Mouse (Mus musculus): Measurements from ENCODE around the gene Rad51d.

Rad51d gene

GRCm38 (mm10) chr11:82889524-82890341 is 681 bp downstream of the Rad51d start:
- peak in 1 of 2 experiments; percentile 49 for DNase-seq

DNA sequence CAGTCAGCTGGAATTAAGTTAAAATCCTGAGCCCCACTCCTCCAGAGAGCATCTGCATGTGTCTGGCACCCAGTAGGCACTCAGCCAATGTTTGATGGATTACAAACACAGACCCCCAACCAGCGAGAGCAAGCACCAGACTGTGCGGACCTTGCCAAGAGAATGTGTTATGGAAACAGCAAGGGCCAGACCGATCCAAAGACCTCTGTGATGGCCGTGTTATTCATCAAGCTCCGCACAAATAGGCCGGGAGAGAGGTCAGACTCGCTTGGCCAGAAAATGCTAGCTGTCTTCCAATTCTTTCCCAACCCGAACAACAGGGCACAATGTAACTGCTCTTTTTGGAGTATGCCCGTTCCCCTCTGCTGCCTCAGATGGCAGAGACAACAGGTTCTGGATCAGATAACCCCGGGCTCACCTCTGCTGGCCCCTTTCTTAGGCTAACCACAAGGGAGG is 1.9 kb downstream of the Rad51d start:
- peak; percentile 71 for DNase-seq

DNA sequence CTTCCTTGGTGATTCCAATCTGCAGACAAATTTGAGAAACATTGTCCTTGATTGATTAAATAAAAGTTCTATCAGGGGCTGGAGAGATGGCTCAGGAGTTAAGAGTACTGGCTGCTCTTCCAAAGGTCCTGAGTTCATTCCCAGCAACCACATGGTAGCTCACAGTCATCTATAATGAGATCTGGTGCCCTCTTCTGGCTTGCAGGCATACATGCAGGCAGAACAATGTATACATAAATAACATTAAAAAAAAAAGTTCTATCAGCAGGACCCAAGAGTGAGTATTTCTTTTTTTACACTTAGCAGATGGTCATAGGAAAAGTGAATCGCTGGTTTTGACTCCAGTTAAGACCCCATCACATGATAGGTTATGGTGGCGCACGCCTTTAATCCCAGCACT is 3.9 kb downstream of the Rad51d start:
- no peak for DNase-seq

GRCm38 (mm10) chr11:82883180-82883579 is 7.2 kb downstream of the Rad51d start:
- no peak for DNase-seq

GRCm38 (mm10) chr11:82877726-82878344 is 12.6 kb downstream of the Rad51d start:
- no peak for DNase-seq

GRCm38 (mm10) chr11:82875631-82876030 is 14.8 kb downstream of the Rad51d start:
- no peak for DNase-seq

GRCm38 (mm10) chr11:82874924-82875323 is 15.5 kb downstream of the Rad51d start:
- DNase-seq = no peak

- DNase-seq = peak; percentile 99 to 100
These were observed 19.4 kb downstream of the Rad51d start, which contains the start of gene Rffl for GRCm38 (mm10) chr11:82871031-82871446. TSS of gene Rffl (minus strand) at chr11:82871210.

- peak in 1 of 2 experiments; percentile 44 for DNase-seq
These were observed 20.0 kb downstream of the Rad51d start for GRCm38 (mm10) chr11:82870173-82871030.

DNA sequence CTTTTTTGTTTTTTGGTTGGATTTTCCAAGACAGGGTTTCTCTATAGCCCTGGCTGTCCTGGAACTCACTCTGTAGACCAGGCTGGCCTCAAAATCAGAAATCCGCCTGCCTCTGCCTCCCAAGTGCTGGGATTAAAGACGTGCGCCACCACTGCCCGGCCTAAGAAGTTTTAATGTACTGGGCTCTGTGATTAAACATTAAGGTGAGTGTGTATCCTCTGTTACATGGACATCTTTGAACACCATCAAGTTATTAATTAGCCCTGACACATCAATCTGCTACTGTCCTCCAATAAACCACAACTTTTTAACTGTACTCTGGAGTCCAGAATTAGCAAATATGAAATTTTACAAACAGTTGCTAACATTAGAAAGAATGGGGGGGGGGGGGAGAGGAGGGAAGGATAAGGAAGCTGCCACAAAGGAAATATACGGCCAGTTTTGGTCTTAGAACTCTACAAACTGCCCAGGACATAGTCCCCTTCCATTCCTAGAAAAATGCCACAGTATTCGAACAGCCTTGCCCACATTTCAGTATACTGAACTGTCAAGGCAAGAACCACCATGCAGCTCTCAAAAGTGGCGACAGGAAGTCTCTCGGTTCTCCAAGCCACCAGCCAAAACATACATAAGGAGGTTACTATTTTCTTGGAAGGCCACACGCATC is 20.8 kb downstream of the Rad51d start:
- DNase-seq = peak in 1 of 2 experiments; percentile 16

GRCm38 (mm10) chr11:82867956-82868355 is 22.5 kb downstream of the Rad51d start:
- no peak for DNase-seq

DNA sequence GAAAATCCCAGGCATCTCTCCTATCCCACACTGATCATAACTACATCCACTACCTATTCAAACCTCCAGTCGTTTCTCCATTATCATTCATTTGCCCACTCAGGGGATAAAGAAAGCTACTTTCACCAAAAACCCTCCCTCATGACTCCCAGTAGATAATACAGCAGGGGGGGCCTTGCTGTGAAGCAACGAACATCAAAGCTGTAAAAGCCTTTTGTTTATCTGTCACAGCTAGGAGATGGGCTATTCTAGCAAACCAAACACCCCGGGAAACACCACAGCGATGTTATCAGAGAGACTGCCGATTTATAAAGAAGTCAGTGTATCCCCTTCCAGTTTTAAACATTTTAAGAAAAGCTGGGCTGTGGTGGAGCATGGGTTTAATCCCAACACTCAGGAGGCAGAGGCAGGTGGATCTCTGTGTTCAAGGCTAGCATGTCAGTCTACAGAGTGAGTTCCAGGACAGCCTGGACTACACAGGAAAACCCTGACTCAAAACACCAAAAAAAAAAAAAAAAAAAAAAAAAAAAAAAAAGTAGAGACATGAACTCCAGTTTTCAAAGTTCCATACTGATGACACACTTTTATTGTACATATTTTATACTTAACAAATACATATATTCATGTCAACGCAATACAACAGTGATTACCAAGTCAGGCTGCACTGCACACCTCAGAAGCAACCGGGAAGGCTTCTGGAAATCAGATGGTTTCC is 23.4 kb downstream of the Rad51d start:
- no peak for DNase-seq

- no peak for DNase-seq
These were observed 24.5 kb downstream of the Rad51d start for GRCm38 (mm10) chr11:82865957-82866356.

- DNase-seq = no peak
These were observed 26.9 kb downstream of the Rad51d start for GRCm38 (mm10) chr11:82863488-82863931.

GRCm38 (mm10) chr11:82863059-82863458 is 27.4 kb downstream of the Rad51d start:
- DNase-seq = no peak

GRCm38 (mm10) chr11:82862638-82863037 is 27.8 kb downstream of the Rad51d start:
- no peak for DNase-seq

GRCm38 (mm10) chr11:82861558-82861957 is 28.9 kb downstream of the Rad51d start:
- no peak for DNase-seq

- no peak for DNase-seq
These were observed 29.7 kb downstream of the Rad51d start for GRCm38 (mm10) chr11:82860759-82861158.

GRCm38 (mm10) chr11:82857307-82857848 is 33.0 kb downstream of the Rad51d start:
- no peak for DNase-seq

DNA sequence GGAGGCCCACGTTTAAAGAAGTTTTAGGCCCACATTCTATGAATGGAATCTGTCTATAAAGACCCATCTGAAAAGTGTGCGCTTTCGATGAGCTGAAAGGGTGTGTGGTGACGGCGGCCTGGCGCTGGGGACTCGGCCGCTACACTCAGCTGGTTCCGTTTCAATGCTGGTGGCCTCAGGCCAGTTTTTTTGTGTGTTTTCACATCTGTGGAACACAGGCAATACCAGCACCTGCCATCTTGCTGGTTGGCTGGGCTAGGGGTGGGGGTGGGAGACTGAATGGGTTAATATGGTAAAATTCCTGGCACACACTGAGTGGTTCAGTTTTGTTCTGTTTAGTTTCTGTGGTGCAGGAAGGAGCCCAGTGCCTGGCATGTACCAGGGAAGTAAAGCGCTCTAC is 34.4 kb downstream of the Rad51d start:
- DNase-seq = peak; percentile 27 to 45

- no peak for DNase-seq
These were observed 35.0 kb downstream of the Rad51d start for GRCm38 (mm10) chr11:82855327-82855973.

Data from cerebellum, postnatal 10 days (tissue).